Mouse (Mus musculus) intestine, postnatal 0 days (tissue): Measurements from ENCODE around the gene Mroh7. TPM values are rescaled to one million over a fixed set of nuclear protein-coding genes. Genes with fewer than 3 reads are reported as not detected.

Experiments
- ATAC-seq: fragments of 200-750 bp; cut with Nextera tagmentation; 2 replicates; pipeline ENCODE4 v1.8.0; 2017; ENCODE audit warnings: mild to moderate bottlenecking, moderate TSS enrichment, moderate library complexity
- H3K27ac ChIP-seq: fragments of 300-500 bp; sonication (generic); 2 replicates; pipeline ENCODE4 v1.5.1; 2014; ENCODE audit warnings: mild to moderate bottlenecking, low read depth, low read length, moderate library complexity
- H3K27me3 ChIP-seq: fragments of 300-500 bp; sonication (generic); replicated peaks from 2 replicates; pipeline ENCODE4 v1.6.1; 2014; ENCODE audit warnings: low read length, mixed read lengths; ENCODE audit not compliant: control insufficient read depth, insufficient read depth
- H3K36me3 ChIP-seq: fragments of 300-500 bp; sonication (generic); 2 replicates; pipeline ENCODE4 v1.6.1; 2014; ENCODE audit warnings: mild to moderate bottlenecking, moderate library complexity; ENCODE audit not compliant: control insufficient read depth, insufficient read depth
- H3K4me1 ChIP-seq: fragments of 300-500 bp; sonication (generic); replicated peaks from 2 replicates; pipeline ENCODE4 v1.6.1; 2014; ENCODE audit warnings: antibody characterized with exemption, low read length, mixed read lengths; ENCODE audit not compliant: control insufficient read depth, insufficient read depth
- H3K4me2 ChIP-seq: fragments of 300-500 bp; sonication (generic); replicated peaks from 2 replicates; pipeline ENCODE4 v1.6.1; 2014; ENCODE audit warnings: low read depth, mild to moderate bottlenecking, moderate library complexity
- H3K4me3 ChIP-seq: fragments of 300-500 bp; sonication (generic); 2 replicates; pipeline ENCODE4 v1.5.1; 2014; ENCODE audit warnings: low read depth, low read length
- H3K9ac ChIP-seq: fragments of 300-500 bp; sonication (generic); 2 replicates; pipeline ENCODE4 v1.6.1; 2014; ENCODE audit warnings: mild to moderate bottlenecking, low read depth, low read length
- H3K9me3 ChIP-seq: fragments of 300-500 bp; sonication (generic); 2 replicates; pipeline ENCODE4 v1.6.1; 2016; ENCODE audit warnings: mixed run types; ENCODE audit not compliant: control insufficient read depth
- CTCF ChIP-seq: sonication (generic); IDR thresholded peaks from 2 replicates; pipeline ENCODE4 v1.5.1; 2016; ENCODE audit warnings: low read depth, mild to moderate bottlenecking, control low read depth, antibody characterized with exemption, moderate library complexity
- WGBS: fragments of 180-500 bp; shearing (Covaris S2); extraction: QIAGEN DNeasy Blood & Tissue Kit; methylation state at CpG from one replicate; pipeline ENCODE4 v1.1.7; 2014; 5-methylcytosine and 5-hydroxymethylcytosine counted together
- polyA plus RNA-seq: library from polyadenylated mRNA; unstranded; fragments of >200 nt; fragmentation: Nextera tagmentation; extraction: Ambion mirVana; gene quantifications from 2 replicates; pipeline ENCODE4 v1.2.1, GENCODE M21; 2015

Gene Mroh7
- polyA plus RNA-seq, 1 experiment from 2014 or later, result 0.33 TPM

DNA sequence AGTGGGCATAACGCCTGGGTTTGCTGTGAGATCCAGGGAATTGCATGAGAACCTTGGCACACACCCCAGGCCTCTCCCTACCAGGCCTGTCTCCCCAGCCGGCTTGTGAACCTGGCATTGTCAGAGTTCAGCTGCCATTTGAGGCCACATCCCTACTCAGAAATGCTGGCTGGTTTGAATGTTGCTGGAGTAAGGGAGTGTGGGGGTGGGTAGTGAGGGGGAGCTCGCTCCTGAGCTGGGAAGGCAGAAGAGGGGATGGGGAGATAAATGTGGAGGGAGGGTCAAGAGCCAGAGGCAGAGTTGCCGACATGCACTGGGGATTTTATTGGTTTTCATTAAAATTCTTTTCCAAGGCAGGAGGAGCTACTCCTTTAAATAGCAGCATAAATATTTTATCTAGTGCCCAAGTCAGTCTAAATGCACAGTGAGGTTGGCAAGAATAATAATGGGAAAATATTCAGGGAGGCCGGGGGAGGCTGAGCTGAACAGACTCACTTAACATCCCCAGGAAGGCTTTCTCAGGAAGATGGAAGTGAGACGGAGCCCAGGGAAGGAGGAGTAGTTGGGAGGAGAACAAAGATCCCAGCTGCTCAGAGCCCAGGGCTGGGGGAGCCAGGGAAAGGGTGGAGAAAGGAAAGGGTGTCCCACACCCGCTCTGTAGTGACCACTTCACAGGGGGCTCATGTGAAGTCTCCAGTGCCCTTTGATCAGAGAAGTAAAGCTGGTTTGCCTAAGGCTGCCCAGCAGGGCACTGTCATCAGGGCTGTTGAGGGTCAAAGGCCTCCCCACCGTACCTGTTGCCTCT lies 97.2 kb downstream of the Mroh7 start:
- H3K4me3 ChIP-seq, result no peak overlapping the region
- no peaks in the 10 kb centered on the region for H3K27me3 ChIP-seq
- no peak for ATAC-seq
- peaks cover 14% of the 10 kb centered on the region; the same call in 1 of the 2 replicates for H3K36me3 ChIP-seq
- TF ChIP-seq CTCF, result no peak
- H3K4me2 ChIP-seq, result no peak overlapping the region
- H3K9ac ChIP-seq, result no peak overlapping the region
- 35% methylated on average over 8 of the region's 8 CpGs for WGBS
- H3K4me1 ChIP-seq, result peaks cover 6% of the 10 kb centered on the region
- H3K27ac ChIP-seq, result no peak overlapping the region
- no peaks in the 10 kb centered on the region for H3K9me3 ChIP-seq

DNA sequence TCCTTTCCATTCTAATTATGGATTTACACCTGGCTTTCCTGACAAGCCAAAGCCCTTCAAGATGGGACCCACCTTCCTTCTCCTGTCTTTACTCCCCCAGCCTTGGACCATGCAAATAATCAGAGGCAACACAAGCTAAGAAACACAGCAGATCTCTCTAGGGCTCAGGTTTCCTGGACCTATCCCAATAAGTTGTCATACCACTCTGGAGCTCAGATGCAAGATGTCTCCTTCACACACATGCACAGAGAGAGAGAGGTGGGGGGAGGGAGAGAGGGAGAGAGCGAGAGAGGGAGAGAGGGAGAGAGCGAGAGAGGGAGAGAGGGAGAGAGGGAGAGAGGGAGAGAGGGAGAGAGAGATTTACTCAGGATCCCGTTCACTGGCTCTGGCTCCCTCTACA lies 98.4 kb downstream of the Mroh7 start:
- Histone ChIP-seq H3K4me3 (no peak overlapping the region), H3K4me2 (no peak overlapping the region), H3K9ac (no peak overlapping the region), H3K27me3 (no peaks in the 10 kb centered on the region), H3K9me3 (no peaks in the 10 kb centered on the region), H3K4me1 (peaks cover 6% of the 10 kb centered on the region), H3K36me3 (peaks cover 8% of the 10 kb centered on the region; the same call in 1 of the 2 replicates), H3K27ac (no peak overlapping the region)
- 21% methylated on average over 2 of the region's 3 CpGs for WGBS
- no peak for TF ChIP-seq CTCF
- ATAC-seq, result no peak

Other genes starting within 250 kb of the Mroh7 start
- gene Bsnd, start 238.6 kb downstream of the Mroh7 start, polyA plus RNA-seq, result not detected in 2 replicates
- 6.5 and 7.9 TPM in 2 replicates for gene Dhcr24, start 169.9 kb downstream of the Mroh7 start, polyA plus RNA-seq
- not detected in 2 replicates for gene Lexm, start 113.7 kb downstream of the Mroh7 start, polyA plus RNA-seq
- 61.9 and 66.4 TPM in 2 replicates for gene Ttc22, start 108.5 kb downstream of the Mroh7 start, polyA plus RNA-seq
- gene Pars2, start 79.9 kb downstream of the Mroh7 start, polyA plus RNA-seq, result 6.7 TPM in 2 replicates
- 29.7 and 35.0 TPM in 2 replicates for gene Ttc4, start 52.0 kb downstream of the Mroh7 start, polyA plus RNA-seq
- 0.25 and 0.31 TPM in 2 replicates for gene Fam151a, start 3.0 kb upstream of the Mroh7 start, polyA plus RNA-seq
- 7.8 and 7.9 TPM in 2 replicates for gene Acot11, start 74.1 kb upstream of the Mroh7 start, polyA plus RNA-seq
- 42.8 and 45.2 TPM in 2 replicates for gene Ssbp3, start 179.8 kb upstream of the Mroh7 start, polyA plus RNA-seq